Mouse (Mus musculus) forebrain, postnatal 0 days (tissue): ENCODE measurements at regions not wholly inside any gene's neighbourhood (a gene's known extent, or its start where the extent isn't known, plus 50 kb on each side); places are given as distances from the start of the nearest gene placed in this dataset.

Source experiments
- ATAC-seq: fragments of 200-750 bp; cut with Nextera tagmentation; 2 replicates; pipeline ENCODE4 v1.8.0; 2017; ENCODE audit warnings: mild to moderate bottlenecking, moderate library complexity
- DNase-seq: peaks from one replicate; pipeline ENCODE4 v3.0.0-alpha.2; 2015
- H3K27ac ChIP-seq: fragments of 300-500 bp; sonication (generic); 2 replicates; pipeline ENCODE4 v1.5.1; 2014; ENCODE audit warnings: low read depth, mild to moderate bottlenecking, antibody characterized with exemption, low read length, moderate library complexity, mixed read lengths
- H3K27me3 ChIP-seq: fragments of 300-500 bp; sonication (generic); 2 replicates; pipeline ENCODE4 v1.6.1; 2014; ENCODE audit warnings: mild to moderate bottlenecking, low read length, mixed read lengths; ENCODE audit not compliant: insufficient read depth
- H3K36me3 ChIP-seq: fragments of 300-500 bp; sonication (generic); 2 replicates; pipeline ENCODE4 v1.6.1; 2014; ENCODE audit warnings: mild to moderate bottlenecking, moderate library complexity; ENCODE audit not compliant: insufficient read depth
- H3K4me1 ChIP-seq: fragments of 300-500 bp; sonication (generic); 2 replicates; pipeline ENCODE4 v1.6.1; 2014; ENCODE audit warnings: antibody characterized with exemption; ENCODE audit not compliant: insufficient read depth
- H3K4me2 ChIP-seq: fragments of 300-500 bp; sonication (generic); 2 replicates; pipeline ENCODE4 v1.6.1; 2014; ENCODE audit warnings: low read depth, mild to moderate bottlenecking, moderate library complexity
- H3K4me3 ChIP-seq: fragments of 300-500 bp; sonication (generic); 2 replicates; pipeline ENCODE4 v1.5.1; 2014; ENCODE audit warnings: low read depth, low read length, mixed read lengths
- H3K9ac ChIP-seq: fragments of 300-500 bp; sonication (generic); 2 replicates; pipeline ENCODE4 v1.6.1; 2014; ENCODE audit warnings: mild to moderate bottlenecking
- H3K9me3 ChIP-seq: fragments of 300-500 bp; sonication (generic); 2 replicates; pipeline ENCODE4 v1.6.1; 2016; ENCODE audit warnings: low read length
- CTCF ChIP-seq: sonication (generic); IDR thresholded peaks from 2 replicates; pipeline ENCODE4 v1.5.1; 2016; ENCODE audit warnings: antibody characterized with exemption, control low read depth, low read depth
- WGBS: fragments of 180-500 bp; shearing (Covaris S2); extraction: QIAGEN DNeasy Blood & Tissue Kit; methylation state at CpG from one replicate; pipeline ENCODE4 v1.1.7; 2014; 5-methylcytosine and 5-hydroxymethylcytosine counted together

DNA sequence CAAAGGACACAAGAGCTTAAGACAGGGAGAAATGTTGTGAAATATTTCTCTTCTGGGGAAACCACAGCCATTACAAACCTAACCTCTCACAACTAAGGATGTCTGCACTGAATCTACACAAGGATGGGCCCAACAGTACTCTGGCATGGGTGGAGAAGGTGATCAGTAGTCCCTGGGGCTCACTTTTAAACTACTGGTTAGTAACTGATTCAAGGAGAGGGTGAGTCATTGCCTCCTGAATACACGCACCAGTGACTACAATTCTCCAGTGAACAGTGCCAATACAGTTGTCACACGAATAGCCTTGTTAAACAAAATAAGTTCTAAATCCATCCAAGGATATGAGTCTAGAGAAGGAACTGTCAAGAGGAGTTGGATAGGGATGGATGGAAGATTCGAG, 232.6 kb upstream of the Gm21830 start:
- Histone ChIP-seq H3K27me3 (no peaks in the 10 kb centered on the region), H3K4me3 (no peak overlapping the region), H3K27ac (no peak overlapping the region), H3K36me3 (no peaks in the 10 kb centered on the region), H3K4me2 (no peak overlapping the region), H3K9me3 (no peaks in the 10 kb centered on the region), H3K4me1 (no peaks in the 10 kb centered on the region), H3K9ac (no peak overlapping the region)
- no peak for TF ChIP-seq CTCF
- WGBS: 77% methylated on average over 3 of the region's 3 CpGs
- DNase-seq (no peak), ATAC-seq (no peak)

DNA sequence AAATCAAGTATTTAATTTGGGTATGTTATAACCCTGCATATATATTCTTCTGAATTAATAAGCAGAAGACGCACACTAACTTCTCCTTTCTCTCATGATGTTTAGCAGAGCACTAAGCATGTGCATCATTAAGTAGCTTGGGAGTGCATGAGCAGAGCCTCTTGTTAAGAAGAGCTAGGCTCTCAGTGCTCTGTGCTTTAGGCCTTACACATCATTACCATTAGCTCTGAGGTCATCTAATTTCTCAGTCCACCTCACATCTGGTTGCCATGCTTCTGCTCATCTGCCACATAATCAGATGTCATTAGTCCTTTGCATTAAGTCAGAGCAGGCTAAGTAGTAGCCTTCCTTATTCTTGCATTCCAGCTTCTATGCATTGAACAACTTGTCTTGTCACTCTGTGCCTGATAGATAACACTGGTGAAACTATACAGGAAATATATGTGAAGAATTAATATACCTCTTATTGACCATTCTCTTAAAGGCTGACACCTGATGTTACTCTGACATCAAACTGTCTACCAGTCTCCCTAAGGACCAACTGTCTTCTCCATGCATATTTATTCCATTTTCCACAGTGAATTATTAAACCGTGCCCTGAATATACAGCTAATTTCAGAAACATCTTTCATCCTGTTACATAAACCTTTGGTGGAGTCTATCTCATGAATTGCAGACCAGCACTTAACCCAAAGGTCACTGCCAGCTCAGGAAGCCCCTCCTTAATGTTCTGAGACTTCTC, 192.3 kb upstream of the Gm21830 start:
- WGBS: 88% methylated on average over 2 of the region's 2 CpGs
- Histone ChIP-seq H3K4me3 (no peak overlapping the region), H3K9ac (no peak overlapping the region), H3K27me3 (no peaks in the 10 kb centered on the region), H3K4me2 (no peak overlapping the region), H3K27ac (no peak overlapping the region), H3K36me3 (no peaks in the 10 kb centered on the region), H3K4me1 (no peaks in the 10 kb centered on the region), H3K9me3 (no peaks in the 10 kb centered on the region)
- DNase-seq (no peak), ATAC-seq (no peak)
- no peak for TF ChIP-seq CTCF

DNA sequence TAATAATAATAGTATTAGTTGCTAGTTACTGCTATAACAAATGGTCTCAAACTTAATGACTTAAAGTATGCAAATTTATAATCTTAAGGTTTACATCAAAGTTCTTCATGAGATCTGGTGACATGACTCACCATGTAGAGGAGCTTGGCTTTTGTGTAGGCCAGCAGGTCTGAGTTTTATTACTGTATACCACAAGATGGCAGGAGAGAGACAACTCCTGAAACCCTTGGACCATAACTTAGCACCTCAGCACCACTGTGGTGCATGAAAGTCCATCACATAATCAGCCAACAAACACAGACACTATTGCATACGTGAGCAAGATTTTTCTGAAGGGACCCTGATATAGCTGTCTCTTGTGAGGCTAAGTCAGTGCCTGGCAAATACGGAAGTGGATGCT, 187.2 kb upstream of the Gm21830 start:
- Histone ChIP-seq H3K27ac (no peak overlapping the region), H3K9ac (no peak overlapping the region), H3K36me3 (no peaks in the 10 kb centered on the region), H3K4me2 (no peak overlapping the region), H3K4me1 (no peaks in the 10 kb centered on the region), H3K4me3 (no peak overlapping the region), H3K9me3 (no peaks in the 10 kb centered on the region), H3K27me3 (no peaks in the 10 kb centered on the region)
- DNase-seq (no peak), ATAC-seq (0 out of 2 replicates have a peak, but pooled peaks have one; percentile 27)
- 90% methylated on average over 2 of the region's 2 CpGs for WGBS
- TF ChIP-seq CTCF: peak; percentile 37

DNA sequence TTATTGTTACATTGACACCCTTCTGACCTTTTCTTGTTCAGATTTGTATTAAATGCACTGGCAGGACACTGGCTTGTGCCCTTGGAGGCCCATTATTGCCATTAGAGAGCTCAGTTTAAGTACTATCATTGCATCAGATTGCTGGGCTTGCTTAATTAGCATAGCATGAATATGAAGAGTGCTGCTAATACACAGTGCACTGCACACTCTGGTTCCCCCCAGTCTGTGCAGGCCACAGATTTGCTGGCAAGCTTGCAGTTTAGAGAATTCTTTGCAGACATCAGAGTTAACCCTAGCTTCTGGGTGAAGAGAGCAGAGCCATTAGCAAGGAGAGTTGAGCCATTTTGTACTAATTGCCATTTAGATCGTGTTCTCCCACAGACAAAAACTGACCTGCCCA, 156.1 kb upstream of the Gm21830 start:
- no peaks in the 10 kb centered on the region for H3K9me3 ChIP-seq
- H3K27me3 ChIP-seq: no peaks in the 10 kb centered on the region
- H3K36me3 ChIP-seq: no peaks in the 10 kb centered on the region
- ATAC-seq (peak; percentile 83), DNase-seq (no peak)
- WGBS: 10% methylated on average over 1 of the region's 1 CpGs
- H3K4me1 ChIP-seq: no peaks in the 10 kb centered on the region
- no peak for TF ChIP-seq CTCF
- no peak overlapping the region for H3K4me2 ChIP-seq
- H3K9ac ChIP-seq: no peak overlapping the region
- H3K4me3 ChIP-seq: no peak overlapping the region
- H3K27ac ChIP-seq: no peak overlapping the region
